Mouse (Mus musculus) liver, embryonic 14.5 days (tissue): ENCODE results near the gene Jsrp1. TPM values are rescaled to one million over a fixed set of nuclear protein-coding genes. Genes with fewer than 3 reads are reported as not detected.
A peak's percentile ranks its signal among the peaks of the same experiment; 100 is the strongest.

Source experiments
- ATAC-seq: fragments of 200-750 bp; cut with Nextera tagmentation; 2 replicates; pipeline ENCODE4 v1.8.0; 2017; ENCODE audit warnings: moderate number of reproducible peaks, mild to moderate bottlenecking, moderate library complexity; ENCODE audit not compliant: insufficient read depth
- DNase-seq, 3 experiments: peaks; one replicate each; pipeline ENCODE4 v3.0.0-alpha.2; 2012 to 2013; ENCODE audit warnings: low read depth in 3 of 3, low spot score in 3 of 3
- H3K27ac ChIP-seq: fragments of 300-500 bp; sonication (generic); 2 replicates; pipeline ENCODE4 v1.5.1; 2014; ENCODE audit warnings: moderate library complexity, mild to moderate bottlenecking, control low read depth, inconsistent platforms
- H3K27me3 ChIP-seq: fragments of 300-500 bp; sonication (generic); 2 replicates; pipeline ENCODE4 v1.6.1; 2014; ENCODE audit warnings: mild to moderate bottlenecking, low read length, moderate library complexity; ENCODE audit not compliant: control insufficient read depth, insufficient read depth
- H3K36me3 ChIP-seq: fragments of 300-500 bp; sonication (generic); replicated peaks from 2 replicates; pipeline ENCODE4 v1.6.1; 2014; ENCODE audit warnings: low read depth; ENCODE audit not compliant: control insufficient read depth, insufficient read depth
- H3K4me1 ChIP-seq, 2 experiments: fragments of 200-500 bp in 1 of 2; fragments of 300-500 bp in 1 of 2; sonication (generic) in 1 of 2; replicated peaks; 2 replicates each; pipeline ENCODE4 v1.6.1; 2012 to 2014; ENCODE audit warnings: antibody characterized with exemption in 1 of 2, inconsistent platforms in 1 of 2, low read length in 1 of 2; ENCODE audit not compliant: control insufficient read depth in 2 of 2, insufficient read depth in 2 of 2
- H3K4me2 ChIP-seq: fragments of 300-500 bp; sonication (generic); 2 replicates; pipeline ENCODE4 v1.6.1; 2014; ENCODE audit warnings: low read depth, mild to moderate bottlenecking, control low read depth, moderate library complexity
- H3K4me3 ChIP-seq, 2 experiments: fragments of 200-500 bp in 1 of 2; fragments of 300-500 bp in 1 of 2; sonication (generic) in 1 of 2; 2 replicates each; pipeline ENCODE4 v1.5.1; 2012 to 2014; ENCODE audit warnings: low read depth in 2 of 2, low read length in 2 of 2, mild to moderate bottlenecking in 2 of 2, control low read depth in 1 of 2, inconsistent platforms in 1 of 2, moderate library complexity in 1 of 2; ENCODE audit not compliant: insufficient read depth in 1 of 2
- H3K9ac ChIP-seq: fragments of 300-500 bp; sonication (generic); replicated peaks from 2 replicates; pipeline ENCODE4 v1.6.1; 2014; ENCODE audit warnings: mild to moderate bottlenecking, control low read depth, moderate library complexity
- H3K9me3 ChIP-seq: fragments of 300-500 bp; sonication (generic); 2 replicates; pipeline ENCODE4 v1.6.1; 2016; ENCODE audit warnings: low read length, mixed read lengths; ENCODE audit not compliant: control insufficient read depth
- CTCF ChIP-seq: IDR thresholded peaks from 2 replicates; pipeline ENCODE4 v1.5.1; 2016; ENCODE audit warnings: antibody characterized with exemption, low read depth, control low read depth
- EP300 ChIP-seq: IDR thresholded peaks from 2 replicates; pipeline ENCODE4 v1.6.1; 2016; ENCODE audit warnings: antibody characterized with exemption, low read depth
- WGBS: fragments of 180-500 bp; shearing (Covaris S2); extraction: QIAGEN DNeasy Blood & Tissue Kit; methylation state at CpG from one replicate; pipeline ENCODE4 v1.1.7; 2014; ENCODE audit not compliant: insufficient replicate concordance; 5-methylcytosine and 5-hydroxymethylcytosine counted together
- polyA plus RNA-seq, 2 experiments: library from polyadenylated mRNA; depleted of rRNA in 1 of 2; stranded (reverse) in 1 of 2; unstranded in 1 of 2; fragments of >200 nt; fragmentation: Nextera tagmentation in 1 of 2; extraction: Ambion mirVana in 1 of 2; gene quantifications; 2 replicates each; pipeline versions ENCODE4 v1.2.1 to v1.2.3; 2012 to 2014

Jsrp1 gene
- polyA plus RNA-seq, 2 experiments = not detected

GRCm38 (mm10) chr10:80804340-80804739, 9.0 kb downstream of the Jsrp1 start:
- H3K27me3 ChIP-seq = peaks cover 28% of the 10 kb centered on the region
- ATAC-seq (no peak), DNase-seq (no peak)
- no peak overlapping the region for H3K27ac ChIP-seq
- no peak for TF ChIP-seq EP300
- TF ChIP-seq CTCF = no peak
- no peak overlapping the region for H3K9ac ChIP-seq
- no peak overlapping the region for H3K4me3 ChIP-seq
- WGBS = 79% methylated on average over 2 of the region's 2 CpGs
- peaks cover 38% of the 10 kb centered on the region for H3K36me3 ChIP-seq
- peaks cover 10 to 12% of the 10 kb centered on the region in 2 experiments for H3K4me1 ChIP-seq
- H3K9me3 ChIP-seq = no peaks in the 10 kb centered on the region
- no peak overlapping the region for H3K4me2 ChIP-seq

- no peak for ATAC-seq
- Histone ChIP-seq H3K27me3 (peaks cover 14% of the 10 kb centered on the region), H3K4me1 (peaks cover 9 to 11% of the 10 kb centered on the region in 2 experiments), H3K36me3 (peaks cover 38% of the 10 kb centered on the region), H3K4me2 (no peak overlapping the region), H3K9me3 (no peaks in the 10 kb centered on the region), H3K4me3 (no peak overlapping the region), H3K27ac (no peak overlapping the region), H3K9ac (no peak overlapping the region)
- WGBS = 65% methylated on average over 3 of the region's 3 CpGs
- DNase-seq = no peak
- TF ChIP-seq EP300 (no peak), CTCF (no peak)
Observed at GRCm38 (mm10) chr10:80802996-80803395, 10.3 kb downstream of the Jsrp1 start.

- no peak overlapping the region for H3K27ac ChIP-seq
- WGBS = 81% methylated on average over 10 of the region's 10 CpGs
- peaks cover 8% of the 10 kb centered on the region for H3K27me3 ChIP-seq
- H3K9ac ChIP-seq = no peak overlapping the region
- no peak overlapping the region for H3K4me2 ChIP-seq
- H3K4me3 ChIP-seq = no peak overlapping the region
- TF ChIP-seq CTCF (no peak), EP300 (no peak)
- H3K9me3 ChIP-seq = no peaks in the 10 kb centered on the region
- peaks cover 7 to 11% of the 10 kb centered on the region in 2 experiments for H3K4me1 ChIP-seq
- DNase-seq = no peak
- peaks cover 38% of the 10 kb centered on the region for H3K36me3 ChIP-seq
- ATAC-seq = no peak
Observed at GRCm38 (mm10) chr10:80802204-80802912, 10.9 kb downstream of the Jsrp1 start.

- H3K27me3 ChIP-seq = no peaks in the 10 kb centered on the region
- DNase-seq = peak in 1 of 3 experiments; percentile 23
- no peaks in the 10 kb centered on the region for H3K9me3 ChIP-seq
- H3K4me3 ChIP-seq = peak overlapping the region; percentile 82 to 94
- WGBS = under 1% methylated on average over 18 of the region's 18 CpGs
- peak overlapping the region; percentile 97 for H3K4me2 ChIP-seq
- peak overlapping the region; percentile 81 for H3K9ac ChIP-seq
- peak overlapping the region; percentile 75 for H3K27ac ChIP-seq
- TF ChIP-seq EP300 = no peak
- TF ChIP-seq CTCF = no peak
- peaks cover 14 to 15% of the 10 kb centered on the region in 2 experiments for H3K4me1 ChIP-seq
- ATAC-seq = peak; percentile 1; the same call in 1 of the 2 replicates
- H3K36me3 ChIP-seq = peaks cover 42% of the 10 kb centered on the region
Observed at GRCm38 (mm10) chr10:80799070-80799566, 14.2 kb downstream of the Jsrp1 start.

- DNase-seq = peak; percentile 94 to 95 (median 94)
- peak; percentile 93 for ATAC-seq
- H3K4me1 ChIP-seq = peaks cover 14 to 15% of the 10 kb centered on the region in 2 experiments
- H3K4me2 ChIP-seq = peak within 1 kb of the TSS; percentile 97
- H3K27me3 ChIP-seq = no peaks in the 10 kb centered on the region
- under 1% methylated on average over 104 of the region's 104 CpGs for WGBS
- H3K36me3 ChIP-seq = peaks cover 39% of the 10 kb centered on the region
- H3K4me3 ChIP-seq = peak within 1 kb of the TSS; percentile 82 to 94
- H3K9ac ChIP-seq = peak within 1 kb of the TSS; percentile 81
- H3K27ac ChIP-seq = peak within 1 kb of the TSS; percentile 75
- H3K9me3 ChIP-seq = no peaks in the 10 kb centered on the region
- no peak for TF ChIP-seq CTCF
- TF ChIP-seq EP300 = peak; percentile 23; the same call in 1 of the 2 replicates
Observed at GRCm38 (mm10) chr10:80798150-80799006, 14.9 kb downstream of the Jsrp1 start, which contains the start of the genes Sf3a2 and Plekhj1. Gene Sf3a2, plus strand, starts transcription at chr10:80798198. Gene Plekhj1, minus strand, starts transcription at chr10:80798626.
